Mouse (Mus musculus) hindlimb bud, embryonic 11.5 days (tissue): ENCODE measurements around the gene Tle4.

Experiments used
- DNase-seq: peaks from one replicate; pipeline ENCODE4 v3.0.0-alpha.2; 2012; ENCODE audit warnings: low read depth, low spot score; ENCODE audit errors: extremely low spot score

Gene Tle4

GRCm38 (mm10) chr19:14416845-14417244 is 181.0 kb downstream of the Tle4 start:
- DNase-seq: no peak

DNA sequence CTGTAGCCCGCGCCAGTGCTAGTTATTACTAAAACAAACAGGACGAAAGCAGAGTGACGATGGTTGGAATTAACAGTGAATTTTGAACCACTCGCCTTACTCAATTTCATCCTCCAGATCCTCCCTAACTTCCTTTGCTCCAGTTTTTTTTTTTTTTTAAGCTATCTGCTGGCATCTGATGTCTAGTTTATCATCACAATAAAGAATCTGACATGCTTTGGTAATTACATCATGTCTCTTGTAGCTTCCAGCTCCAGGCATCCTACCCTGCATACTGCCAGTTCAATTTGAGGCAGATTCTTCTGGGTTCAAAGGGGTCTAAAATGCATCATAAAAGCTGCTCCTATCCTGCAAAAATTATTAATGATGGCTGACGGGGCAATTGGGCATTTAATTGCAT is 181.9 kb downstream of the Tle4 start:
- DNase-seq: no peak

DNA sequence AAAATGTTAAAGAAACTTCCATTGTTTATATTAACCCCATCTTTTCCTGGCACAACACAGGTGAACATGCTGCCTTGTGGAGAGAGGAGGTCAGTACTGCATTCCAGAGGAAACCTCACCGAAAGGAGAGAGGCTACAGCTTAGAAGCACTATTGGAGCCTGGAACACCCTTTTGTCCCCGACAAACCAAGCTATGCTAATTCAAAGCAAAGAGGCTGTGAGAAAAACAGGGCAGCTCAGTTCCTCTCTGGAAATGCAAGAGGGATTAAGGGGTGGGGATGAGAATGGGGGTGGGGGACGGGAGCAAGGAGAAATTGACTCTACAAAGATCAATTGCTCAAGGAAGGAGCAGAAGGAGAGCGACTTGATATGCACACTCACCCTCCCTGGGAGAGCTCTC is 182.9 kb downstream of the Tle4 start:
- no peak for DNase-seq

DNA sequence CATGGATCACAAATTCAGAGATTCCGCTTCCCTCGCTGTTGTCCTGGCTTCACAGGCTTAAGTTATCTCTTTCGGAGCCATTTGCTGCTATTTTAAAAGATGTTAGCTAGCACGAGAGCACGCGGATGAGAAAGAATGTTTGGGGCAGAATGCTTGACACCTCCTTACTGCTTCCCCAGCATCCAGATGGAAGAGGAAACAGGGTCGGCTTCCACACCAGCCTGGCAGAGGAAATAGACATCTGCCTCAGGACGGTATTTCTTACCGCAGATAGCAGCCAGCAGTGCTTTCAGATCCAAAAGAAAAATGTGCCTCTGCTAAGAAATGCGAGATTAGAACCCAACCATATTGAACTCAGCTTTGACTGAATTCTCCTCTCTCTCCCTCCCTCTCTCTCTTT is 191.2 kb downstream of the Tle4 start:
- no peak for DNase-seq
